Mouse (Mus musculus) right cerebral cortex, adult 18-20 months (tissue): ENCODE measurements around the gene Trim7.
"Not testable (repeated sequence)": the region's sequence is repeated elsewhere in the genome, so short reads cannot be mapped to it uniquely, and the experiment has no call there.

ENCODE experiments used
- DNase-seq: peaks from one replicate; pipeline ENCODE4 v3.0.0; 2022; ENCODE audit warnings: mixed read lengths

Trim7 gene

DNA sequence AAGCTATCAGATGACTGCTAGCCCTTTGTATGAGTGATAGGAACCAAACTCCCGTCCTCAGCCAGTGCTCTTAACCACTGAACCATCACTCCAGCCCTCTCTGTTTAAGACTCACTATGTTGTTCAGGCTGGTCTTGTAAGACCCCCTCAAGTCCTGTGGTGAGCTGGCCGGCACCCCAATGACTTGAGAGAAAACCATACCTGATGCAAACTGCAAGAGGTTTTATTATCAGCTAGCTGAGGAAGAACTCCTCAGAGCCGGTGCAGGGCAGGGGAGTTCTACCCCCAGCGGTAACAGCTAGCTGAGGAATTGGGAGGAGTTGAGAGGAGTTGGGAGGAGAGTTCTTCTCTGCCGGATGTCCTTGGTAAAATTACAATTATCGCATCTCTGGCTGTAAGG lies 2.0 kb downstream of the Trim7 start:
- DNase-seq, result no peak

GRCm38 (mm10) chr11:48830279-48830678 lies 4.3 kb downstream of the Trim7 start:
- no peak for DNase-seq

GRCm38 (mm10) chr11:48831273-48831672 lies 5.3 kb downstream of the Trim7 start:
- no peak for DNase-seq

- no peak for DNase-seq
These were observed 7.3 kb downstream of the Trim7 start for GRCm38 (mm10) chr11:48833078-48833730.

DNA sequence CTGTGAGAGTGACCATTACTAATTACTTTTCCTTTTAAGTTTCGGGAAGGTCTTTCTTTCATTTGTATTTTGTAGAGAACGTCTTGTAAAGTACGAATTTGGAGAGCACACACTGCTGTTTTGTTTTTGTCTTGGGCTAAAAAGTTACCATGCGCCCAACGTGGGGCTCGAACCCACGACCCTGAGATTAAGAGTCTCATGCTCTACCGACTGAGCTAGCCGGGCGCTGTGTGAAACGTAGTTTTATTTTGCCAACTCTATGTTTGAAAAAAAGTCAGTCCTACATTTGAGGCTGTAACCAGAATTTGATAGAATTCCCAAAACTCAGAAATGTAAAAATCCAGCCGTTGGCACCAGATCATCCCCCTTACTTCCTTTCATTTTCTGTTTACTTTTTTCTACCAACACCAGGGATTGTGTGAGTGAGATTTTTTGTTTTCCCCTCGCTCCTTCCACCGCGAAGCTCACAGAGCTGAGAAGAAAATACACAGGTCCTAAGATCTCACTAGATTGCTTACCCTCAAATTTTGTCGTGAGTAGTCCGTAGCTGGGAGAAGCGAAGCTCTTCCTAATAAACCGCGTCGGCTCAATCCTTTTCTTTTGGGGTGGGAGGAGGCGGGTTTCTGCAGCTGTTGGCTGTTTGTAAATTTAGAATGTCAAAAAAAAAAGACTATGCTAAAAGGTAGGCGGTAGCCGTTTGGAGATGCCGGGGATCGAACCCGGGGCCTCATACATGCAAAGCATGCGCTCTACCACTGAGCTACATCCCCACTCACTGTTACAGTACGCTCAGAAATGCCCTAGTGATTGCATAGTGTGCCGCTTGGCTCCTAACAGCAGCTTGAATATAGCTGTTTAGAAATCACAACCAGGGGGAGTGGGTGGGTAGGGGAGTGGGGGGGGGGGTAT lies 8.0 kb downstream of the Trim7 start:
- DNase-seq, result peak; percentile 91

DNA sequence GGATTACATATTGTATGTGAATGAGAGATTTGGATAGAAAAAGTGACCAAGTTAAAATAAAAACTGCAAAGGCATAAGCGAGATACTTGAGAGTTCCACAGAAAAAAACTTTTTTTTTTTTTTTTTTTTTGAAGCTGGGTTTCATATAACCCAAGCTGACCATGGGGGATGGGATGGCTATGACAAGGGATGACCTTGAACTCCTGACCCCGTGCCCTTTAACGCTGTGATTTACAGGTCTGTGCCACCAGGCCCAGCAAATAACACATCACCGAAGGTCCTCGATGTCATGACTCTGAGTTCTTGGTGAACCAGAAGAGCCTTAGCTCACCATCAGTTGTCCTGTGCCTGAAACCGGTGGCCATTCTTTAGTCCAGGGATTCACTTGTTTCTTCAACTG lies 10.0 kb downstream of the Trim7 start:
- no peak for DNase-seq

- DNase-seq, result no peak
These were observed 11.0 kb downstream of the Trim7 start for GRCm38 (mm10) chr11:48836990-48837309.

DNA sequence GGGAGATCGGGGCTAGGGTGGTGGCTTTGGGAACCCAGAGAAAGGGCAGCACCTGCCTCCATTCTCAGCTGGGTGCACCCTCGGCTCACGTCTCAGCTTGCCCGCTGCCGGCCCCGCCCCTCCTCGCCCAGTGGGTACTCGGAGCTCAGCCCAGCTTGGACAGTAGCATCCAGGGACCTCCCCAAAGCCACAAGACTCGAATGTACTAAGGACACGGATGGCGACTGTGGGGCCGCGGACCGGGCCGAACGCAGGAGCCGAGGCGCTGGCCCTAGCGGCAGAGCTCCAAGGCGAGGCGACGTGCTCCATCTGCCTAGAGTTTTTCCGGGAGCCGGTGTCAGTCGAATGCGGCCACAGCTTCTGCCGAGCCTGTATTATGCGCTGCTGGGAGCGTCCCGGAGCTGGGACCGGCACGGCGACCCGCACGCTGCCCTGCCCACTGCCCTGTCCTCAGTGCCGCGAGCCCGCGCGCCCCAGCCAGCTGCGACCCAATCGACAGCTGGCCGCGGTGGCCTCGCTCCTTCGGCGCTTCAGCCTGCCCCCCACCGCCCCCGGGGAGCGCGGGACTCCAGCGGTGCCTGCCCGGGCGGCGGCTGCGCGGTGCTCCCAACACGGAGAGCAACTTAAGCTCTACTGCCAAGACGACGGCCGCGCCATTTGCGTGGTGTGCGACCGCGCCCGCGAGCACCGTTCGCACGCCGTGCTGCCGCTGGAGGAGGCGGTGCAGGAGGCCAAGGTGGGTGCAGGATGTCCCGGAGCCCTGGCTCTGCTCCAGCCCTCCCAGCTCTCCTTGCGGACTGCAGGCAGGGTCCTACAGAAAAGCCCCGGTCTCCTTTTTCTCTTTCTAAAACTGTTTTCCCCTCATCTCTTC lies 11.6 kb downstream of the Trim7 start:
- peak; percentile 58 for DNase-seq

GRCm38 (mm10) chr11:48838181-48838797 lies 12.3 kb downstream of the Trim7 start:
- DNase-seq, result no peak

- DNase-seq, result no peak
These were observed 13.1 kb downstream of the Trim7 start for GRCm38 (mm10) chr11:48838879-48839680.

- no peak for DNase-seq
These were observed 14.9 kb downstream of the Trim7 start for GRCm38 (mm10) chr11:48840805-48841204.

DNA sequence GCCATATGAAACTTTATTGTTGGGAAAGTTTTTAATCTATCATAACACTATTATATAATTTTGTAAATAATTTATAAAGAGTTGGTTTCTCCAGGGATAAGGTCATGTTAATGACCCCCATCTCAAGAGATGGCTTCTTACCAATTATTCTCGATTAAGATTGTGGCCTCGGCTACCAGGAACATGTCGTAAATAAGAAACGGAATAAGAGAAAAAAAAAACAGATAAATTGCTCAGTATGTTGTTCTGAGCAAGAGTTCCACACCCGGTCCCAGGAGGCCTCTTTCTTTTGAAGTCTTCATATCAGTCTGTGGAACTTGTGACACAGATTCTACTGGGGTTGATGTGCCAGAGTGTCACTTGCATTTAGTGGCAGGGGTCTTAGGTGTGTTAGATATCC lies 15.3 kb downstream of the Trim7 start:
- DNase-seq, result no peak

DNA sequence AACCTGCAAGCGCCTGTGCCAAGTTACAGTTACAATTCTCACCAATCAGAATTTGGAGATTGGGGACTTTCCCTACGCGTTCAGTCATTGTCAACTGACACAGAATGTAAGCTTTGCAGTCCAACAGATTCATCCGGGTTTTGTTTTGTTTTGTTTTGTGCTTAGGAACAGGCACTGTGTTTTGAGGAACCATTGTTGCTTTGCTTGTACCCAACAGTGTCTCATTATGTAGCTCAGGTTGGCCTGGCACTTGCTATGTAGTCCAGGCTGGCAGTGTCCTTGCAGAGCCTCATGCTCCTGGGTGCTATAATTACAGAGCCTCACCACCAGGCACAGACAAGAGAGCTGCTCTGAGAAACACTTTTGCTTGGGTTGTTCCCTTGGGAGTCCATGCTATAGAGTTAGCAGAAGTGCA lies 16.4 kb downstream of the Trim7 start:
- no peak for DNase-seq

DNA sequence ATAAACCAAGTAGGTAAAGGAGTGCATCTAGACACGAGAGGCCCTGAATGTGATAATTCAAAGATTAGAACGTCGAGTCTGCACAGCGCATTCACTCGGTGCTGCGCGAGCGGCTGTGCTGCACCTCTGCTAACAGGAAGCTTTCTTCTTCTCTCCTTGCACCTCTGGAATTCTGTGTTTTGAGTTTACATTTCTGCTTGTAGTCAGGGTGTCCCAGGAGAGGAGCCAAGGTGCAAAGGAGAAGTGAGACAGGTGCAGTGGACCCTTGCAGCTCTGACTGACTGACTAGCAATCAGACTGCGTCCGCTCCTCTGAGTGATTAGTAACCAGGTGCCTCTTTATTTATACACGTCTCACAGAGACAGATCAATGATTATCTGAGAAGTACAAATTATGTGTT lies 17.3 kb downstream of the Trim7 start:
- DNase-seq, result no peak

DNA sequence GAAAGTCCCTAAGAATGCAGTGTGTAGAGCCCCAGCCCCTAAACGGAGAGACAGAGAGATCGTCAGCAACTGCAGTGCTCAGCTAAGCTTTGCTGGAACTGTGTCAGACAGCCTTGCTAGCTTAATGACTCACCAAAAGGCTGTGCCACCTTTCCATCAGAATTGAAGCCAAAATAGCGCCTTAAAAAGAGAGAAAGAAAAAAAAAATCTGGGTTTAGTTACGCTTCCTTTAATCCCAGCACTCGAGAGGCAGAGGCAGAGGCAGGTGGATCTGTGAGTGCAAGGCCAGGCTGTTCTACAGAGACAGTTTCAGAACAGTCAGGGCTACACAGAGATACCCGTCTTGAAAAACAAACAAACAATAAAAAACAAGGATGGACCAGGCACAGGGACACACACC lies 18.4 kb downstream of the Trim7 start:
- no peak for DNase-seq

GRCm38 (mm10) chr11:48845244-48845815 lies 19.4 kb downstream of the Trim7 start:
- no peak for DNase-seq

- DNase-seq, result not testable (repeated sequence)
These were observed 20.4 kb downstream of the Trim7 start for GRCm38 (mm10) chr11:48846362-48846761.

GRCm38 (mm10) chr11:48846881-48847280 lies 20.9 kb downstream of the Trim7 start:
- DNase-seq, result no peak

DNA sequence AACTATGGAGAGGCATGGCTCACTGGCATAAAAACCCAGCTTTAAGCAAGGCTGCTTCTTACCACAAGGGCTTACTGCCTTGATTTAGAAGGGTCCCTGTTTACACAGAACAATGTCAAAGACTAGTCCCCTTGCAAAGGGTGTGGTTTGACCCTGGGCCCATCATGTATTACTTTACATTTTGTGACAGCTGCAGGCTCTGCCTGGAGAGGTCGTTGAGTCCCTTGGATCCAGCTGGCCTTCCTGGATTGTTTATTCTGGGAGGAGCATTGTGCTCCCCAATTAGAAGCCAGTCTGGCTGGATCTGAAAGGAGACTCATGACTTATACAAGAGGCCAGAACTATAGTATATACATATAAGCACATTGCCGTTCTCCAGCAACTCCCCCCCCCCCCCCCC lies 24.3 kb downstream of the Trim7 start:
- no peak for DNase-seq

DNA sequence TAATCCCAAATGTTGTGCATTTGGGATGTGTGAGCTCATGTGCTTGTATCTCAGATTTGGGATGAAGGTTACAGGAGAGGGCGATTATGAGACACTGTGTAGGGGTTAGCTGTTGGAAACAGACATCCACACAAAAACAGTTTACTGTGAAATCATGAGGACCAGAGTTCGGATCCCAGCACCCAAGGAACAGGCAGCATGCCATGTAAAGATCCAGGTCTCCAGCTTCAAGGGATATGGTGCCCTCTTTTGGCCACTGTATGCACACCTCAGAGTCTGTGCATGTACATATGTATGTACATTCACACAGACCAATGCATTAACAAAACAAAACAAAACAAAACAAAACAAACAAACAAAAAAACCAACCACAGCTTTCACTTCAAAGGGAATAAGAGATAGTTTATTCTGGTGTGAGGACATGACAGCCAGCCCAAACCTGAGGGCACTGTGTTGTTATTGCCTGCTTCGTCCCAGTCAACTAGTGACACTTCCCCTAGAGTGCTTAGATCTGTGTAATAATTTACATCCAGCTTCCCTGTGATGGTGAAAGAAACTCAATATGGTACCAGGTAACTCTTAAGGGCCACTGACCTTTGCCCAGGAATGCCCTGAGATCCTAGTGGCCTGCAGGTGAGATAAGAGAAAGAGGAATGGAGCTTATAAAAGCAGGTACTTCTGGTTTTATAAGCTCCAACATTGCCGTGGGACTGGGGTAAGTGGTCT lies 25.5 kb downstream of the Trim7 start:
- DNase-seq, result no peak

DNA sequence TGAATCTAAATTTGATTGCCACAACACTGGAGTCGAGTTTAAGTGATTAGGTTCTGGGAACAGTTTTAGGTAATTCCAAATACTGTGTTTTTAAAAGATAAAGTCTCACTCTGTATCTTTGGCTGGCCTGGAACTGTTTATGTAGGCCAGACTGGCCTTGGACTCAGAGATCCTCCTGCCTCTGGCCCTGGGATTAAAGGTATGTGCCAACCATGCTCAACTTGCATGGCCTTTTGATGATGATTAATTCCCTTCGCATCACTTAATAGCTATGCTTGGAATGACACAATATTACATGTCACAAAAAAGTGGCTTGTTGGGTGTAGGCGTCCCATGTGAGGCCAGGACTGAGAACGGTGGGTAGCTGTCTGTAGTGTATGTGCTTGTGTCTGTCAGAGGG lies 26.2 kb downstream of the Trim7 start:
- DNase-seq, result no peak
